Mouse (Mus musculus) kidney, adult 11 months (tissue): Measurements from ENCODE around the gene Ascc2.
A peak's percentile ranks its signal among the peaks of the same experiment; 100 is the strongest.

Experiments
- DNase-seq: peaks from one replicate; pipeline ENCODE4 v3.0.0; 2022

The Ascc2 gene

DNA sequence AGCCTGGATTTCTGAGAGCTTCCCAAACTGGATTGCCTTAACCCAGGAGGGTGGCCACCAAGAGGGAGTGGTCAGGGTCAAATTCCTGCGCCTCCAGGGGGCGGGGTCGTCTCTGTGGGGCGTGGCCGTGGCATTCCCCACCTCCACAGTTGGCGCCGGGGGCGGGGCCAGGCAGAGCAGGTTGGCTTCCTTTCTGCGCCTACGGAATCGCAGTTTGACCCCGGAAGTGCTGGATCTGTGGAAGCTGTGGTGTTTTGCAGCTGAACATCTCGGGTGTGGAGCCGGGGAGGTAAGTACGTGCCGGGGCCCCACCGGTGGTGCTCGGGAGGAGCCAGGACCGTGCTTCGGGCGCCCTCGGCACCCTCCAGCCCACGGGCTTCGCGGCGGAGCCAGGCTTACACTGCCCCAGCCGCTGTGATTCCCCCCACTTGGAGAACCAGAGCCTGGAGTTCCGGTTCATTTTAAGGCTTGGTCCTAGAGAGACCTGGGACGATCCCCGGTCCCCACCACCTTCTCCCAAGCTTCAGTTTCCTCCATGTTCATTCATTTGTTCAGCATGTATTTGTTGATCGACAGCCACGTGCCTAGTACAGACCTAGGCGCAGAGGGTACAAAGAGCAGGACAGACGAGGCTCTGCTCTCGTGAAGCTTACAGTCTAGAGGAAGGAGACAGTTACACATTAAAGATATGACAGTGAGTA is at the start of gene Ascc2:
Ascc2 (plus strand) TSS at position 214 of the 701 bp plus-strand sequence.
- DNase-seq: peak; percentile 97

DNA sequence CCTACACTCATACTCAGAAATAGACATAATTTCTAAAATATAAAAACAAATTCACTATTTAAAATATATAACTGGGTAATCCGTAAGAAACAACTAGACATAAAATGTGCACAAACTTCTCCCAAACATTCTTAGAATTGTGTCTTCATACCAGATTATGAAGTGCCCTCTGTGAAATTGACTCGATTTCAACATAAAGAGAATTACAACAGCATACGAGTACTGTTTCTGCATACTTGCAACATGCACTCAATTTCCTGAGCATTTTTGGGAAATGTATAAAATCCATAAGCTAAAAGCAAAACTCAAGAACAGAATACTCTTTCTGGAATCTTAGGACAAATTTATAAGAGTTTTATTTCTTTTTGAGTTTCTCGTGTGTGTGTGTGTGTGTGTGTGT is 45.7 kb upstream of the Ascc2 start:
- DNase-seq: no peak

- DNase-seq: no peak
Measured at GRCm38 (mm10) chr11:4593491-4593848, 44.1 kb upstream of the Ascc2 start.

- DNase-seq: peak; percentile 45
Measured at GRCm38 (mm10) chr11:4593849-4594607, 43.5 kb upstream of the Ascc2 start.

DNA sequence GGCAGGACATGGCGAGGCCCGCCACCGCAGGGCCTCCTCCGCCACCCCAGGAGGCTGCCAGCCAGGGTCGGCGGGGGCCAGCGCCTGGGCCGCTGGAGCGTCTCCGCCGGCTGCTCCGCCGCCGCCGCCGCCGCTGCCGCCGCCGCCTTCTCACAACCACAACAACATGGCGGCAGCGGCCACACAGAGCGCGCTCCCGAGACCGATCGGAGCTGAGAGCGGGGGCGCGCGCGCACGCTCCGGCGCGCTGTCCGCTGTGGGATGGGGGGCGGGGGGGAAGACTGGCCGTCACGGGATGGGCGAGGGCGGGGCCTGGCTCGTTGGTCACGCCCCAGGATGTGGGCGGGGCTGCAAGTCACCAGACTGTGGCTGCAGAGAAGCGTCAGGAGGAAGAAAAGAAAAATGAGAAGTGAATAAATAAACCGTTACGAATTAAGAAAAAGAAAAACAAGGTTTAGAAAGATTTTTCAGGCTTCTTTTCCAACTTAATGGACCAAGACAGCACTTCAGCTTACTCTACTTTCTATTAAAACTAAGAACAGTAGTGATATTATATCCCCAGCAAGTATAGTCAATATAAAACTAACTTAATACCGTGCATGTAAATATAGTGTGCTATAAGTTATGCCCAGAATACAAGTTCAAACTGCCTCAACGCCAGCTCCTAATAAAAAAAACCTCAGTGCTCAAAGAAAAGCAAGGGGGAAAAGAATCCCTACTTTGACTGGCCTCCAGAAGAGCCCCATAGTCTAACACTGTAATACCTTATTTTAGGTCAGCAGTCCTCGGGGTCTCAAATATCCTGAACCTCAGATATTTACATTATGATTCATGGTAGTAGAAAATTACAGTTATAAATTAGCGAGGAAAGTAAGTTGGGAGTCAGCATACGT is 42.7 kb upstream of the Ascc2 start, which contains the start of gene Mtmr3:
Mtmr3 (minus strand) TSS at position 256 of the 893 bp plus-strand sequence.
- peak; percentile 93 for DNase-seq

DNA sequence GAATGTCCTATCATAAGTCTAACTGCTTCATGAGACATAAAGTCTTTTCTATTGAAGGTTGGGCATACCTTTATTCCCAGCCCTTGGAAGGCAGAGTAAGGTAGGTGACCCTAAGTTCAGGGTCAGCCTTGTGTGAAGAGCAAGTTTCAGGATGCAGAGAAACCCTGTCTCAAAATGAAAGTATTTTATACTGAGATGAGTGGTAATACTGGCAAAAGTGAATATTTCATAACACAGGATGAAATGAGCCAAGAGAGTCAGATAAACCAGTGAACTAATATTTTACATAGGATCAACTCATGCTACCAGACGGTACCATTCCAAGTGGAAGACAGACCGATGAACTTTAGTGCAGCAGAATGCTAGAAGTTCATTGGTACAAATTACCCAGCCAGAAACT is 39.1 kb upstream of the Ascc2 start:
- no peak for DNase-seq

DNA sequence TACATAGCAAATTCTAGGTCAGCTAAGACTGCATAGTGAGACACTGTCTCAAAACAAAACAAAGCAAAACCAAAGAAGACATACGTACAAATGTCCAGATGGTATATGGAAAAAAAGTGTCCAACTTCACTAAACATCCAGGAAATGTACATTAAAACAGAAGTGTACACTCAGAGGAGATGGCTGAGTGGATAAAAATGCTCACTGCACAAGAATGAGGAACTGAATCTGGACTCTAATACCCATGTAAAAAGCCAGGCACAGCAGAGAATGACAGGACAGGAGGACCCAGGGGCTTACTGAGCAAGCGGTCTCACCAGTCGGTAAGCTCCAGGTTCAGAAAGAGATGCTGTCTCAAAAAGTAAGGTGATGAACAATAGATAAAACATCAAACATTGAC is 37.6 kb upstream of the Ascc2 start:
- DNase-seq: no peak

DNA sequence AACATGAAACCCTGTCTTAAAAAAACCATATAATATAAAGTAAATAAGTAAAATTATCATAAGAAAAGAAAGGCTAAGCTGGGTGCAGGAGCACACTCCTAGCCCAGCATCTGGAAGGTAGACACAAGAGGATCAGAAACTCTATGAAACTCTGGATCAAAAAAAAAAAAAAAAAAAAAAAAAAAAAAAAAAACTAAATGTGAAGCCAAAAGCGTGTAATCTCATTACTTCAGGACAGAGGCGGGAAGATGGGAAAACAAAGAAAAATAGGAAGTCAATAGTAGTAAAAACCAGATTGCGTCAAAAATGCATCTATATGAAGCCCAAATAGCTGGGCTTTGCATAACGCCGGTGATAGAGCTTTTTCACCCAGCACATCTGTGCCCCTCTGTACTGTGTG is 35.7 kb upstream of the Ascc2 start:
- no peak for DNase-seq

DNA sequence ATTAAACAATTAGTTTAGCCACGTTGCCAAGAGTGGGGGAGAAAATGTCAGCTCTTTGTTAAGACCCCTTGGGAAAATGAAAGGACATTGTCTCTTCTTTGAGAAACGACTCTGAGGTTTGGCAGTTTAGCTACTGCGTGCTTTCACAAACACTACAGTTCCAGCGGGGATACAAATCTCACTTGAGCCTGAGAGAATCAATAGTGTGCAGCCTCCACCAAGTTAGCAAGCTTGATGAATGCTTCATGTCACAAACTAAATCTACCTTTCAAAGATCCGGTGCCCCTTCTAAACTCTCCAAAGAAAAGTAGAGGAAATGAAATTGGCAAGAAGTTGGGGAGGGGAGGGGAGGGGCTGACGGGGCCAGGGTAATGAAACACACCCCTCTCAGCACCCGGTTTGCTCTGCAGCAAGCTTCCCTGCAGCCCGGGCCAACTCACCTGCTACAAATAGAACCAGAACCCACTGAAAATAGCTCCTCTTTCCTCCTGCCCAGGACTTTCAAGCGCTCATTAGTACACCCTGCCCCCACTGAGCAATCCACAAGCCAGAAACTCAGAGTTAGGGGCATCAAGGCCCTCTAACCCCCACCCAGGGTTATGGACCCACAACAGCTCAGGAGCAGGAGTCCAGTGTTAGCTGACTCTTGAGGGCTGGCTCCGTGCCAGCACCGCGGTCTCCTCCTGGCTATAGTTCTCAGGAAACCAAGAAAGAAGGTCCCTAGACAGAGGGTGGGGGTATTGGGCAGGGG is 34.7 kb upstream of the Ascc2 start:
- DNase-seq: peak; percentile 29

DNA sequence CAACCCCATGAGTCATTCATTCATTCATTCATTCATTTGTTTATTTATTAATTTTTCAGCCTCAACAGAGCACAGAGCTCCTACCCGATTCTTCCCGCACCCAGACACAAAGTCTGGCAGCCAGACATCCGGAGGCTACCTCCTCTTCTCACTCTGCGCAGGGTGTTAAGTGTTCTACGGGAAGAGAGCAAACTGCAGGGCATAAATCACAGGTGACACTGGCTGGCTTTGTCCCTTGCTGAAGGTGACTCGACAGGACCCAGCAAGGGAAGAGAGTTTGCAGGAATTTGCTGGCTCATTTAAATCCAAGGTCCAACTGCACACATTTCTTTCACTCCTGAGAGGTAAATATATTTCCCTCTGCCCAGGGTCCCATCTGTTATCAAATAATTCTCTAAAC is 33.1 kb upstream of the Ascc2 start:
- peak; percentile 51 for DNase-seq

GRCm38 (mm10) chr11:4605414-4605813 is 32.1 kb upstream of the Ascc2 start:
- DNase-seq: peak; percentile 65

DNA sequence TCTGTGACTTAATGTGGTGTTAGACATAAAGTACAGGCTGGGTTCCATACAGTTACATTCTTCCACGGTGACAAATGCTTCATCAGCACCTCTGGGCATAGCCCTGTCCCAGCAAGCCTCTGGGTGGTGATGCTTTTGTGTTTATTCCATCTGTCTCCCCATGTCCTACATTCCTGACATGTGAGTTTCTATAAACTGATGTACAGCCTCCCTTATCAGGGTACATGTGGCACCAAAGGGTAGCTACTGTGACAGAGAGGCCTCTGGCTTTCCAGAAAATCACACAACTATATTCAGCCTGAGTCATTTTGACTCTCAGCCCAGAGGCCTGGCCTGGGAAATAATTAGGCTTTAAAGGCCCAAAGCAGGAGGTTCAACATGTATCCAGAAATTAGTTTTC is 31.0 kb upstream of the Ascc2 start:
- DNase-seq: no peak

DNA sequence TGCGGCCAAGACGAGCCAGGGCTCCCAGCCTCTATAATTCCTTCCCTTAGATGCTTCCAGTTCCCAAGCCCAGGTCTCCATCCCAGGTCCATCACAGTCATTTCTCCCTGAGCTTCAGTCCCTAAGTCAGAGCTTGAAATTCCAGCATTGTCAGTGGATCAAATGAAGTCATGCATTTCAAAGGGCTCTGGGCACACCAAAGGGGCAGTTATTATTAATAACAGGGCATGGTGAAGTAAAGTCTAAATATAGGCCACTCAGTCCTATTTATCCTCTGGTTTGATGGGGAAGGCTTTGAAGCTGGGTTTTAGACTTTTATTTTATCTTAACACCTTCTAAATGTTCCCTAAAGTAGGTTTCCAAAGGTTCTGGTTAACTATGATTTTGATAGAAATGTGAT is 25.6 kb upstream of the Ascc2 start:
- no peak for DNase-seq

GRCm38 (mm10) chr11:4620017-4620485 is 17.5 kb upstream of the Ascc2 start, which contains the start of gene Gm11032:
Gene Gm11032 (plus strand): TSS chr11:4620067.
- no peak for DNase-seq

DNA sequence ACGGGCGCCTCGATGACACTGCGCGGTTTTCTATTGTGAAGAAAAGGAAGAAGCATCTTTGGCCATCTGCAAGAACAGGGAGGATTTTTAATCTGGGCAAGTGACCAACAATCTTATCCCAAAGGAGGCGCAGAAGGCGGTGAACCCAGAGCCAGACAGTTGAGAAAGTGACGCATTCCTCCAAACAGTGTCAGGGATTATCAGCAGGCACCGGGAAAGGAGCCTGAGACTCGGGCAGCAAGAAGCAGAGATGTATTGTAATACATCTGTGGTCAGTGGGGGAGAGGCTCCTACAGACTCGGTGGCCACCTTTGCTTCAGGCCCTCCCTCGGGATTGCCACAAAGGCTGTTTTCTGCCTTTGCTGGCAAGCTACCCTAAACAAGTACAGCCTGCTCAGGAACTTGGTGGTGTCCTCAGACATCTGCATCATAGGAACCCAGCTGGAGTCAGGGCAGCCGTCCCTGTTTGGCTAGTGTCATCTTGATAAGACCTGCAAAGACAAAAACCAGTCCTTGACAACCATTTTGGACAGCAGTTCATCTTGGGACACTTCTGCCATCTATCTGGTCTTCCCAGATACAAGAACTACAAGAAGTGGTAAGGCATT is 16.9 kb upstream of the Ascc2 start:
- no peak for DNase-seq

DNA sequence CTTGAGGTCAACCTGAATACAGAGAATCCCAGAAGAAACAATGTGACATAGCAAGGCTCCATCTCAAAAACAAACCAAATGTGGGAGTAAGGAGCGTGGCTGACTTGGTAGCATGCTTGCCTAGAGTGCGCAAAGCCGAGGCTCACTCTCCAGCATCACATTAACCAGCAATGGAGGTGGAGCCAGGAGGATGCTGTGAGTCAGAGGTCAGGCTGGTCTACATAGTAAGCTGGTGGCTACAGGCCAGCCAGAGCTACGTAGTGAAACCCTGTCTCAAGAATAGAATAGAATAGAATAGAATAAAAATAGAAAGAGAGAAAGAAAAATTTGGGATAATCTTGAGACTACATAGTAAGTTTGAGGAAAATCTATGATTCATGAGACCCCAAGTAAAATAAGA is 15.7 kb upstream of the Ascc2 start:
- DNase-seq: peak; percentile 24

DNA sequence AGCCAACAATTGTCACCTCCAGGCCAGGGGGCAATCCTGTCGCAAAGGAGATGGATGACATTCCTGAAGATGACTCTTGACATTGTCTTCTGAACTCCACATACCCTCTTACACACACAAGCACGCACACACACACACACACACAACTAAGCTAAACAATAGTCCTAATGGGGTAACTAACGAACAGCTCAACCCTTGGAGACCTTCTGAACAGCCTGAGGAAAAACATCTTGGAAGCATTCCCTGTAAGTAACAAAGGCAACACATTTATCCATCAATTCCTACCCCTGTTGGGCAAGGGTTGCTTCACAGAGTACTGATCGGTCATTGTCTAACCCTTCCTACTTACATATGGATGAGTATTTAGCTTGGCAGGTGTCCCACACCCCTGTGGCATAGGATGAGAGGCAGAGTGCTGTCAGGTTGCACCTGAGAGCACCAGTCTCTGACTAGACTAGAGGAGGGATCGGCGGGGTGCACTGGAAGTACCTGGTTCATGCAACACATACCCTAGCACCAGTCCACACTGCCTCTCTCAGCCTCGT is 15.0 kb upstream of the Ascc2 start:
- peak; percentile 44 for DNase-seq

GRCm38 (mm10) chr11:4622997-4623396 is 14.6 kb upstream of the Ascc2 start:
- DNase-seq: no peak

GRCm38 (mm10) chr11:4625931-4626330 is 11.6 kb upstream of the Ascc2 start:
- DNase-seq: no peak

DNA sequence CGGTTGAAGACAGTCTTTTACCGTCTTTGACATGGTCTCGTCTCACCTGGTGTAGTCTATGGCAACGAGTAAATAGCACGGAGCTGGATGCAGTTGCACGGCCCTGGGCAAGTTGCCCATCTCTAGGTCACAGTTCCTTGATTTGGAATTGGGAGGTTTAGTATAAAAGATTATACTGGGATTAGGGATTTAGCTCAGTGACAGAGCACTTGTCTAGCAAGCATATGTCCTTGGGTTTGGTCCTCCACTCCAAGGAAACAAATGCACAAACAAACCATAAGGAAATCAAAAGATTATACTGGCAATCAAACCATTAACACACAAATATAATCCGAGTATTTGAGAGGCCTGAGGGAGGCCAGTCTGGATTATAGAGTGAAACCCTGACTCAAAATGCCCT is 9.9 kb upstream of the Ascc2 start:
- DNase-seq: no peak

GRCm38 (mm10) chr11:4629861-4630280 is 7.7 kb upstream of the Ascc2 start:
- DNase-seq: peak; percentile 61

DNA sequence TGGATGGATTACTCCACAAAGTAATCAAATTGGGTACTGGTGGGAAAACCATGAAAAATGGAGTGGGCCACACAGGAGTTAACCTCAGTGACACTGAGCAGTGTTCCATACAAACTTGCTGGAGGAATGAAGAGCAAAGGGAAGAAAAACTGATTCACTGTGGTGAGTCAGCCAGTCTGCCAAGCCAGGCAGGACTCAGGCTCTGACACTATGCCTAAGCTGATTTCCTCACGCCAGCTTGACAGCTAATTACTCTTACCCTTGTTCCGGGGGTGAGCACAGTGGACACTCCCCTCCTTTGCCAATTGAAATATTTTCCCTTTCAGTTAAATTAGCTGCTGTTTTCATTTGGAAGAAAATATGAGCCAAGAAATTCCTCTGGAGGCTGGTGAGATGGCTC is 4.1 kb upstream of the Ascc2 start:
- DNase-seq: no peak
